Mouse (Mus musculus): Measurements from ENCODE around the gene Zbtb32. TPM values are rescaled to one million over a fixed set of nuclear protein-coding genes. Genes with fewer than 3 reads are reported as not detected.
A peak's percentile ranks its signal among the peaks of the same experiment; 100 is the strongest.

Gene Zbtb32
- polyA plus RNA-seq, 2 experiments: 0.06 TPM; not detected in 1

- no peaks in the 10 kb centered on the region for H3K27me3 ChIP-seq (ENCODE audit: control insufficient read depth, insufficient read depth, low read length)
- ATAC-seq (ENCODE audit: insufficient read depth): no peak
- 65% methylated on average over 2 of the region's 2 CpGs for WGBS (ENCODE audit: insufficient replicate concordance)
- H3K27ac ChIP-seq: no peak overlapping the region
- TF ChIP-seq CTCF (IDR thresholded peaks at IDR 0.05; ENCODE audit: low read depth) (no peak), EP300 (IDR thresholded peaks at IDR 0.05; ENCODE audit: low read depth) (no peak)
- no peak overlapping the region for H3K4me3 ChIP-seq (ENCODE audit: insufficient read depth in 1 of 2, low read depth in 2 of 2, low read length in 2 of 2)
- DNase-seq (ENCODE audit: low read depth in 3 of 3, low spot score in 3 of 3): no peak
- no peaks in the 10 kb centered on the region for H3K9me3 ChIP-seq (ENCODE audit: control insufficient read depth, low read length)
- H3K9ac ChIP-seq (replicated peaks): no peak overlapping the region
- H3K4me1 ChIP-seq (replicated peaks; ENCODE audit: control insufficient read depth in 2 of 2, insufficient read depth in 2 of 2, low read length in 1 of 2): peaks cover 0 to 4% of the 10 kb centered on the region in 2 experiments; a peak in 2 of 4 replicates
- no peak overlapping the region for H3K4me2 ChIP-seq (ENCODE audit: low read depth)
- peaks cover 85% of the 10 kb centered on the region for H3K36me3 ChIP-seq (replicated peaks; ENCODE audit: control insufficient read depth, insufficient read depth, low read depth)
Observed at GRCm38 (mm10) chr7:30572969-30573368, 25.7 kb downstream of the Zbtb32 start.

GRCm38 (mm10) chr7:30572389-30572788, 26.3 kb downstream of the Zbtb32 start:
- no peak overlapping the region for H3K9ac ChIP-seq (replicated peaks)
- peaks cover 79% of the 10 kb centered on the region for H3K36me3 ChIP-seq (replicated peaks; ENCODE audit: control insufficient read depth, insufficient read depth, low read depth)
- H3K27ac ChIP-seq: no peak overlapping the region
- H3K4me1 ChIP-seq (replicated peaks; ENCODE audit: control insufficient read depth in 2 of 2, insufficient read depth in 2 of 2, low read length in 1 of 2): peaks cover 0 to 4% of the 10 kb centered on the region in 2 experiments; a peak in 2 of 4 replicates
- no peak overlapping the region for H3K4me2 ChIP-seq (ENCODE audit: low read depth)
- 0 out of 2 replicates have a peak, but pooled peaks have one; percentile 6 for TF ChIP-seq CTCF (IDR thresholded peaks at IDR 0.05; ENCODE audit: low read depth)
- no peak for TF ChIP-seq EP300 (IDR thresholded peaks at IDR 0.05; ENCODE audit: low read depth)
- no peaks in the 10 kb centered on the region for H3K27me3 ChIP-seq (ENCODE audit: control insufficient read depth, insufficient read depth, low read length)
- DNase-seq (ENCODE audit: low read depth in 3 of 3, low spot score in 3 of 3) (no peak), ATAC-seq (ENCODE audit: insufficient read depth) (no peak)
- H3K9me3 ChIP-seq (ENCODE audit: control insufficient read depth, low read length): no peaks in the 10 kb centered on the region
- WGBS (ENCODE audit: insufficient replicate concordance): 41% methylated on average over 5 of the region's 5 CpGs
- no peak overlapping the region for H3K4me3 ChIP-seq (ENCODE audit: insufficient read depth in 1 of 2, low read depth in 2 of 2, low read length in 2 of 2)

- Histone ChIP-seq H3K4me1 (replicated peaks; ENCODE audit: control insufficient read depth in 2 of 2, insufficient read depth in 2 of 2, low read length in 1 of 2) (peaks cover 0 to 8% of the 10 kb centered on the region in 2 experiments; a peak in 2 of 4 replicates), H3K27ac (no peak overlapping the region), H3K4me2 (ENCODE audit: low read depth) (no peak overlapping the region), H3K4me3 (ENCODE audit: insufficient read depth in 1 of 2, low read depth in 2 of 2, low read length in 2 of 2) (no peak overlapping the region), H3K9me3 (ENCODE audit: control insufficient read depth, low read length) (no peaks in the 10 kb centered on the region), H3K9ac (replicated peaks) (no peak overlapping the region), H3K27me3 (ENCODE audit: control insufficient read depth, insufficient read depth, low read length) (no peaks in the 10 kb centered on the region), H3K36me3 (replicated peaks; ENCODE audit: control insufficient read depth, insufficient read depth, low read depth) (peaks cover 36% of the 10 kb centered on the region)
- 86% methylated on average over 11 of the region's 11 CpGs for WGBS (ENCODE audit: insufficient replicate concordance)
- ATAC-seq (ENCODE audit: insufficient read depth) (no peak), DNase-seq (ENCODE audit: low read depth in 3 of 3, low spot score in 3 of 3) (no peak)
- TF ChIP-seq CTCF (IDR thresholded peaks at IDR 0.05; ENCODE audit: low read depth) (no peak), EP300 (IDR thresholded peaks at IDR 0.05; ENCODE audit: low read depth) (no peak)
Observed at GRCm38 (mm10) chr7:30567555-30567954, 31.2 kb downstream of the Zbtb32 start.

DNA sequence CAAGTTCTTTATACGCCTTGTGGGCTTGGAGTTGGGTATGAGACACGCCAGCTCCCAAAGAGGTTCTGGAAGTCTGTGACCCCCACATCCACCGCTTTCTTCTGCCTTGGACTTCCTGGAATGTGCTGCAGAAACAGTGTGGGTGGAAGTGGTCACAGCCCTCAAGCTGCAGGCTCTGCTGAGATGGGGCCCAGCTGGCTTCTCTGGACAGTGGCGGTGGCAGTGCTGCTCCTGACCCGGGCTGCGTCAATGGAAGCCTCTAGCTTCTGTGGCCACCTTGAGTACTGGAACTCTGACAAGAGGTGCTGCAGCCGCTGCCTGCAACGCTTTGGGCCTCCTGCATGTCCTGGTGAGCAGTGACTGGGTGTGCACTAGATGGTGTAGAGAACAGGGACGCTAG, 32.7 kb downstream of the Zbtb32 start:
- ATAC-seq (ENCODE audit: insufficient read depth) (no peak), DNase-seq (ENCODE audit: low read depth in 3 of 3, low spot score in 3 of 3) (no peak)
- TF ChIP-seq CTCF (IDR thresholded peaks at IDR 0.05; ENCODE audit: low read depth): no peak
- no peak for TF ChIP-seq EP300 (IDR thresholded peaks at IDR 0.05; ENCODE audit: low read depth)
- Histone ChIP-seq H3K27me3 (ENCODE audit: control insufficient read depth, insufficient read depth, low read length) (no peaks in the 10 kb centered on the region), H3K27ac (no peak overlapping the region), H3K4me2 (ENCODE audit: low read depth) (no peak overlapping the region), H3K9me3 (ENCODE audit: control insufficient read depth, low read length) (no peaks in the 10 kb centered on the region), H3K9ac (replicated peaks) (no peak overlapping the region), H3K4me3 (ENCODE audit: insufficient read depth in 1 of 2, low read depth in 2 of 2, low read length in 2 of 2) (no peak overlapping the region), H3K36me3 (replicated peaks; ENCODE audit: control insufficient read depth, insufficient read depth, low read depth) (peaks cover 27% of the 10 kb centered on the region), H3K4me1 (replicated peaks; ENCODE audit: control insufficient read depth in 2 of 2, insufficient read depth in 2 of 2, low read length in 1 of 2) (peaks cover 0 to 7% of the 10 kb centered on the region in 2 experiments; a peak in 2 of 4 replicates)
- 79% methylated on average over 9 of the region's 9 CpGs for WGBS (ENCODE audit: insufficient replicate concordance)

DNA sequence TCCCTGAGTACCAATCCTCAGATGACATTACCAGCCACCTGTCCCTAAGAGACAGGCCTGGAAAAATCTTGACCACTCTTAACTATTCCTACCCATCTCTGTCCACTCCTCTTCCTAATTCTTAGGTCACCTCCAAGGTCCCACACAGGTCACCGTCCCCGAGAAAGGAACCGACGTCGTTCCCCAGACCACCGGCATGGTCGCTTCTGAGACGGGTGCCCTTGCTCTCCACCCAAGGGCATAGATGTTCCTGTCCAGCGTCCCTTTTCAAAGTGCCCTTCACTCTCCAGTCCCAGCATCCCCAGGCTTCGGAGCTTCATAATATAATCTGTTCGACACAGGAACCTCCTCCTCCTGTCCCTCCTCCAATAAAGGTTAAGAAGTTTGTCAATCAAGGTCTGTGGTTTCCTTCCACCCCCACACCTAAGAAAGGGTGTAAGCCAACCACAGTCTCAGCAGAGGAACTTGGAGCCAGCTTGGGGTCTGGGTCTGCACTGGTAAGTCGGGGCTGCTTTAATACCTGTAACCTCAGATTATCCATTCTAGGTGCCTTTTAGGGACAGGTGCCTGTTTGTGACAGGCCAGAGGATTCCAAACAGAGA, 33.6 kb downstream of the Zbtb32 start, which contains the start of gene Igflr1:
Igflr1 (plus strand) TSS at position 458 of the 602 bp plus-strand sequence.
- Histone ChIP-seq H3K4me1 (replicated peaks; ENCODE audit: control insufficient read depth in 2 of 2, insufficient read depth in 2 of 2, low read length in 1 of 2) (peaks cover 3 to 10% of the 10 kb centered on the region in 2 experiments; a peak in 3 of 4 replicates), H3K36me3 (replicated peaks; ENCODE audit: control insufficient read depth, insufficient read depth, low read depth) (peaks cover 19% of the 10 kb centered on the region), H3K9me3 (ENCODE audit: control insufficient read depth, low read length) (no peaks in the 10 kb centered on the region), H3K27me3 (ENCODE audit: control insufficient read depth, insufficient read depth, low read length) (no peaks in the 10 kb centered on the region), H3K4me2 (ENCODE audit: low read depth) (peak within 1 kb of the TSS; percentile 91), H3K9ac (replicated peaks) (no peak within 1 kb of the TSS), H3K4me3 (ENCODE audit: insufficient read depth in 1 of 2, low read depth in 2 of 2, low read length in 2 of 2) (no peak within 1 kb of the TSS), H3K27ac (no peak within 1 kb of the TSS)
- TF ChIP-seq EP300 (IDR thresholded peaks at IDR 0.05; ENCODE audit: low read depth) (no peak), CTCF (IDR thresholded peaks at IDR 0.05; ENCODE audit: low read depth) (no peak)
- 83% methylated on average over 12 of the region's 12 CpGs for WGBS (ENCODE audit: insufficient replicate concordance)
- DNase-seq (ENCODE audit: low read depth in 3 of 3, low spot score in 3 of 3) (no peak), ATAC-seq (ENCODE audit: insufficient read depth) (no peak)

Data from liver, embryonic 14.5 days (tissue).